Mouse (Mus musculus) kidney, embryonic 16.5 days (tissue): ENCODE data around the gene Mfap5. TPM values are rescaled to one million over a fixed set of nuclear protein-coding genes. Genes with fewer than 3 reads are reported as not detected.
"Not testable (repeated sequence)": the region's sequence is repeated elsewhere in the genome, so short reads cannot be mapped to it uniquely, and the experiment has no call there.

ENCODE experiments used
- ATAC-seq: fragments of 200-750 bp; cut with Nextera tagmentation; 2 replicates; pipeline ENCODE4 v1.8.0; 2017; ENCODE audit warnings: moderate TSS enrichment; ENCODE audit not compliant: low FRiP score, low TSS enrichment
- H3K27ac ChIP-seq: fragments of 300-500 bp; sonication (generic); 2 replicates; pipeline ENCODE4 v1.5.1; 2014; ENCODE audit warnings: low read length
- H3K27me3 ChIP-seq: fragments of 300-500 bp; sonication (generic); 2 replicates; pipeline ENCODE4 v1.6.1; 2014; ENCODE audit warnings: low read length, control low read depth, mixed read lengths; ENCODE audit not compliant: insufficient read depth
- H3K36me3 ChIP-seq: fragments of 300-500 bp; sonication (generic); 2 replicates; pipeline ENCODE4 v1.6.1; 2014; ENCODE audit warnings: low read length, control low read depth, mixed read lengths; ENCODE audit not compliant: insufficient read depth
- H3K4me1 ChIP-seq: fragments of 300-500 bp; sonication (generic); 2 replicates; pipeline ENCODE4 v1.6.1; 2014; ENCODE audit warnings: low read length, control low read depth, mixed read lengths; ENCODE audit not compliant: insufficient read depth
- H3K4me2 ChIP-seq: fragments of 300-500 bp; sonication (generic); replicated peaks from 2 replicates; pipeline ENCODE4 v1.6.1; 2014; ENCODE audit warnings: low read depth, low read length
- H3K4me3 ChIP-seq: fragments of 300-500 bp; sonication (generic); 2 replicates; pipeline ENCODE4 v1.5.1; 2014; ENCODE audit warnings: mild to moderate bottlenecking, low read length
- H3K9ac ChIP-seq: fragments of 300-500 bp; sonication (generic); replicated peaks from 2 replicates; pipeline ENCODE4 v1.6.1; 2014; ENCODE audit warnings: low read length
- H3K9me3 ChIP-seq: fragments of 300-500 bp; sonication (generic); 2 replicates; pipeline ENCODE4 v1.6.1; 2016; ENCODE audit warnings: low read length, control low read depth
- WGBS: fragments of 180-500 bp; shearing (Covaris S2); extraction: QIAGEN DNeasy Blood & Tissue Kit; methylation state at CpG from one replicate; pipeline ENCODE4 v1.1.7; 2014; 5-methylcytosine and 5-hydroxymethylcytosine counted together
- polyA plus RNA-seq: library from polyadenylated mRNA; unstranded; fragments of >200 nt; fragmentation: Nextera tagmentation; extraction: Ambion mirVana; gene quantifications from 2 replicates; pipeline ENCODE4 v1.2.1, GENCODE M21; 2015

Mfap5 gene
- 26.5 and 28.0 TPM in 2 replicates for polyA plus RNA-seq

GRCm38 (mm10) chr6:122505545-122505944 lies at the start of gene Mfap5:
Gene Mfap5, plus strand, starts transcription at chr6:122505845.
- Histone ChIP-seq H3K36me3 (no peaks in the 10 kb centered on the region), H3K9me3 (no peaks in the 10 kb centered on the region), H3K4me1 (peaks cover 12% of the 10 kb centered on the region; the same call in 1 of the 2 replicates), H3K9ac (no peak within 1 kb of the TSS), H3K27me3 (no peaks in the 10 kb centered on the region), H3K27ac (no peak within 1 kb of the TSS), H3K4me3 (no peak within 1 kb of the TSS), H3K4me2 (no peak within 1 kb of the TSS)
- no peak for ATAC-seq
- 85% methylated on average over 3 of the region's 3 CpGs for WGBS

GRCm38 (mm10) chr6:122458946-122459693 lies 46.5 kb upstream of the Mfap5 start:
- Histone ChIP-seq H3K9ac (no peak overlapping the region), H3K27ac (no peak overlapping the region), H3K27me3 (no peaks in the 10 kb centered on the region), H3K36me3 (peaks cover 30% of the 10 kb centered on the region), H3K4me1 (no peaks in the 10 kb centered on the region), H3K9me3 (no peaks in the 10 kb centered on the region), H3K4me3 (no peak overlapping the region), H3K4me2 (no peak overlapping the region)
- no peak for ATAC-seq
- WGBS: 91% methylated on average over 8 of the region's 8 CpGs

- H3K4me2 ChIP-seq: no peak overlapping the region
- H3K9me3 ChIP-seq: no peaks in the 10 kb centered on the region
- H3K4me1 ChIP-seq: no peaks in the 10 kb centered on the region
- H3K27ac ChIP-seq: no peak overlapping the region
- WGBS: 90% methylated on average over 3 of the region's 3 CpGs
- H3K9ac ChIP-seq: no peak overlapping the region
- peaks cover 31% of the 10 kb centered on the region for H3K36me3 ChIP-seq
- ATAC-seq: no peak
- no peak overlapping the region for H3K4me3 ChIP-seq
- no peaks in the 10 kb centered on the region for H3K27me3 ChIP-seq
Observed at GRCm38 (mm10) chr6:122466092-122466713, 39.4 kb upstream of the Mfap5 start.

GRCm38 (mm10) chr6:122469030-122469640 lies 36.5 kb upstream of the Mfap5 start:
- Histone ChIP-seq H3K9ac (no peak overlapping the region), H3K9me3 (no peaks in the 10 kb centered on the region), H3K27me3 (no peaks in the 10 kb centered on the region), H3K36me3 (peaks cover 20% of the 10 kb centered on the region; the same call in 1 of the 2 replicates), H3K4me1 (no peaks in the 10 kb centered on the region), H3K27ac (no peak overlapping the region), H3K4me3 (no peak overlapping the region), H3K4me2 (no peak overlapping the region)
- ATAC-seq: no peak
- WGBS: 91% methylated on average over 15 of the region's 15 CpGs

- Histone ChIP-seq H3K27ac (no peak overlapping the region), H3K4me3 (no peak overlapping the region), H3K36me3 (peaks cover 20% of the 10 kb centered on the region; the same call in 1 of the 2 replicates), H3K27me3 (no peaks in the 10 kb centered on the region), H3K4me2 (no peak overlapping the region), H3K9me3 (no peaks in the 10 kb centered on the region), H3K9ac (no peak overlapping the region), H3K4me1 (no peaks in the 10 kb centered on the region)
- 93% methylated on average over 2 of the region's 2 CpGs for WGBS
- ATAC-seq: no peak
Observed at GRCm38 (mm10) chr6:122470240-122470639, 35.4 kb upstream of the Mfap5 start.

- H3K27ac ChIP-seq, H3K9ac ChIP-seq, H3K4me2 ChIP-seq, ATAC-seq, H3K9me3 ChIP-seq, H3K27me3 ChIP-seq, H3K4me3 ChIP-seq, H3K4me1 ChIP-seq: not testable (repeated sequence)
- 85% methylated on average over 3 of the region's 3 CpGs for WGBS
- peaks cover 20% of the 10 kb centered on the region; the same call in 1 of the 2 replicates for H3K36me3 ChIP-seq
Observed at GRCm38 (mm10) chr6:122471461-122471860, 34.2 kb upstream of the Mfap5 start.

GRCm38 (mm10) chr6:122478062-122478461 lies 27.6 kb upstream of the Mfap5 start:
- no peak for ATAC-seq
- 0 out of 2 replicates have a peak, but pooled peaks cover 3% of the 10 kb centered on the region for H3K4me1 ChIP-seq
- 81% methylated on average over 3 of the region's 3 CpGs for WGBS
- H3K4me3 ChIP-seq: no peak overlapping the region
- no peak overlapping the region for H3K4me2 ChIP-seq
- no peaks in the 10 kb centered on the region for H3K9me3 ChIP-seq
- H3K27me3 ChIP-seq: no peaks in the 10 kb centered on the region
- no peaks in the 10 kb centered on the region for H3K36me3 ChIP-seq
- no peak overlapping the region for H3K9ac ChIP-seq
- no peak overlapping the region for H3K27ac ChIP-seq

- Histone ChIP-seq H3K27me3 (peaks cover 5% of the 10 kb centered on the region; the same call in 1 of the 2 replicates), H3K4me3 (peak overlapping the region; percentile 74), H3K36me3 (no peaks in the 10 kb centered on the region), H3K9me3 (no peaks in the 10 kb centered on the region), H3K27ac (peak overlapping the region; percentile 50; the same call in 1 of the 2 replicates), H3K4me2 (peak overlapping the region; percentile 85), H3K4me1 (0 out of 2 replicates have a peak, but pooled peaks cover 3% of the 10 kb centered on the region), H3K9ac (peak overlapping the region; percentile 79)
- 2% methylated on average over 54 of the region's 91 CpGs for WGBS
- ATAC-seq: peak; percentile 84
Observed at GRCm38 (mm10) chr6:122485401-122486296, 20.0 kb upstream of the Mfap5 start.
